Mouse (Mus musculus) hindbrain, embryonic 16.5 days (tissue): ENCODE measurements around the gene Gpank1. TPM values are rescaled to one million over a fixed set of nuclear protein-coding genes. Genes with fewer than 3 reads are reported as not detected.
"Not testable (repeated sequence)": the region's sequence is repeated elsewhere in the genome, so short reads cannot be mapped to it uniquely, and the experiment has no call there.

Experiments used
- ATAC-seq: fragments of 200-750 bp; cut with Nextera tagmentation; 2 replicates; pipeline ENCODE4 v1.8.0; 2017; ENCODE audit warnings: moderate TSS enrichment, moderate library complexity
- H3K27ac ChIP-seq: fragments of 300-500 bp; sonication (generic); 2 replicates; pipeline ENCODE4 v1.5.1; 2014; ENCODE audit warnings: low read depth, mild to moderate bottlenecking, control low read depth, low read length, moderate library complexity
- H3K27me3 ChIP-seq: fragments of 300-500 bp; sonication (generic); replicated peaks from 2 replicates; pipeline ENCODE4 v1.6.1; 2014; ENCODE audit warnings: low read length; ENCODE audit not compliant: control insufficient read depth, insufficient read depth
- H3K36me3 ChIP-seq: fragments of 300-500 bp; sonication (generic); 2 replicates; pipeline ENCODE4 v1.6.1; 2014; ENCODE audit warnings: mild to moderate bottlenecking, low read length, moderate library complexity, mixed read lengths; ENCODE audit not compliant: control insufficient read depth, insufficient read depth
- H3K4me1 ChIP-seq: fragments of 300-500 bp; sonication (generic); 2 replicates; pipeline ENCODE4 v1.6.1; 2014; ENCODE audit warnings: low read depth, low read length; ENCODE audit not compliant: control insufficient read depth, insufficient read depth
- H3K4me2 ChIP-seq: fragments of 300-500 bp; sonication (generic); 2 replicates; pipeline ENCODE4 v1.6.1; 2014; ENCODE audit warnings: mild to moderate bottlenecking, low read length, control low read depth, moderate library complexity
- H3K4me3 ChIP-seq: fragments of 300-500 bp; sonication (generic); 2 replicates; pipeline ENCODE4 v1.5.1; 2014; ENCODE audit warnings: mild to moderate bottlenecking, low read length, control low read depth, moderate library complexity
- H3K9ac ChIP-seq: fragments of 300-500 bp; sonication (generic); 2 replicates; pipeline ENCODE4 v1.6.1; 2014; ENCODE audit warnings: low read depth, mild to moderate bottlenecking, control low read depth, low read length, moderate library complexity
- H3K9me3 ChIP-seq: fragments of 300-500 bp; sonication (generic); 2 replicates; pipeline ENCODE4 v1.6.1; 2014; ENCODE audit warnings: mild to moderate bottlenecking, low read length, moderate library complexity; ENCODE audit not compliant: control insufficient read depth
- WGBS: fragments of 180-500 bp; shearing (Covaris S2); extraction: QIAGEN DNeasy Blood & Tissue Kit; methylation state at CpG from one replicate; pipeline ENCODE4 v1.1.7; 2014; 5-methylcytosine and 5-hydroxymethylcytosine counted together
- polyA plus RNA-seq: library from polyadenylated mRNA; unstranded; fragments of >200 nt; fragmentation: Nextera tagmentation; extraction: Ambion mirVana; gene quantifications from 2 replicates; pipeline ENCODE4 v1.2.1, GENCODE M21; 2015

Gpank1 gene
- polyA plus RNA-seq, 1 experiment from 2014 or later, result 20.7 TPM

DNA sequence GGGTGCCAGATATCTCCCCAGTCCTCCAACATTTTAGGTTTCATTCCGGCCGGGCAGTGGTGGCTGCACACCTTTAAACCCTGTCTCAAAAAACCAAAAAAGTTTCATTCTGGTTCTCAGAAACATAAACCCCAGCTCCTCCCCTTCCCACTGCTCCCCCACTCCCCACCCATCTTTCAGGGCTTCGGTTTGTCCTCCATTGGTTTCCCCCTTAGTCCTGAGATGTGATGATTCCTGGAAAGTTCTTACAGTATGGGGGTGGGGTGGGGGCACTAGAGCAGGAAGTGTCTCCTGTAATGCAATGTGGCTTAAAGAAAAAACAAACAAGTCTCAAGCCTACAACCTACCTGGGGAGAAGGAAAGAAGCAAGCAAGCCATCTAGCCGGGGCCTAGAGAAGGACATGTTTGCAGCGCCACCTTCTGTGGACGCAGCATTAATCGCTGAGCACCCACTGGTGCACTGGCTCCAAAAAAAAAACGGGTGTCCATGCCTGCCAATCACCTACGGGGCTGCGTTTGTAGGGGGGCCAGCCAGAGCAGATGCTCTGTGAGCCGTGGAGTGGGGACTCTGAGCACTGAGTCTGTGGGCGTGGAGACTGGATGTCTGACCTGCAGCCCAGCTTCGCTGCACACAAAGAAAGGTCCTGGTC lies 15.4 kb upstream of the Gpank1 start:
- Histone ChIP-seq H3K36me3 (peaks cover 27% of the 10 kb centered on the region), H3K4me3 (0 out of 2 replicates have a peak overlapping the region, but pooled peaks have one; percentile 10), H3K4me2 (peak overlapping the region; percentile 44), H3K27ac (0 out of 2 replicates have a peak overlapping the region, but pooled peaks have one; percentile 27), H3K9me3 (no peaks in the 10 kb centered on the region), H3K27me3 (no peaks in the 10 kb centered on the region), H3K9ac (peak overlapping the region; percentile 57; the same call in 1 of the 2 replicates), H3K4me1 (peaks cover 3% of the 10 kb centered on the region)
- ATAC-seq, result 0 out of 2 replicates have a peak, but pooled peaks have one; percentile 18
- WGBS, result 25% methylated on average over 13 of the region's 13 CpGs

DNA sequence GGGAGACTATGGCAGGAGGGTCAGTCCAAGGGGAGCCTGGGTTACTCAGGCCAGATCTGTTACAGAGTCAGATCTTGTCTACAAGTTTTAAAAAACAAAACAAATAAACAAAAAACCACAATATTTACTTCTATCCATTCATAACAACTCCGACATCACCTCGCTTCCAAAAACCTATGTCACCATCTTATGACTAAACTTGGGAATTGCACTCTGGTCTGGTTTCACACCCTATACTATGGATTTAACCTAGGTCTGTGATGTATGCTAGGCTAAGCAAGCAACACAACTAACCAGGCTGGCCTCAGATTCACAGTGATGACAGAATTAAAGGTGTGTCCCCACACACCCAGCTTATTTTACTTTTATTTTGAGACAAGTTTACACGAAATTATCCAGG lies 14.7 kb upstream of the Gpank1 start:
- H3K4me2 ChIP-seq, result no peak overlapping the region
- H3K9me3 ChIP-seq, result no peaks in the 10 kb centered on the region
- no peak overlapping the region for H3K27ac ChIP-seq
- H3K4me1 ChIP-seq, result peaks cover 3% of the 10 kb centered on the region
- H3K36me3 ChIP-seq, result peaks cover 21% of the 10 kb centered on the region
- 54% methylated on average over 3 of the region's 3 CpGs for WGBS
- no peaks in the 10 kb centered on the region for H3K27me3 ChIP-seq
- peak; percentile 57; the same call in 1 of the 2 replicates for ATAC-seq
- no peak overlapping the region for H3K4me3 ChIP-seq
- H3K9ac ChIP-seq, result no peak overlapping the region

DNA sequence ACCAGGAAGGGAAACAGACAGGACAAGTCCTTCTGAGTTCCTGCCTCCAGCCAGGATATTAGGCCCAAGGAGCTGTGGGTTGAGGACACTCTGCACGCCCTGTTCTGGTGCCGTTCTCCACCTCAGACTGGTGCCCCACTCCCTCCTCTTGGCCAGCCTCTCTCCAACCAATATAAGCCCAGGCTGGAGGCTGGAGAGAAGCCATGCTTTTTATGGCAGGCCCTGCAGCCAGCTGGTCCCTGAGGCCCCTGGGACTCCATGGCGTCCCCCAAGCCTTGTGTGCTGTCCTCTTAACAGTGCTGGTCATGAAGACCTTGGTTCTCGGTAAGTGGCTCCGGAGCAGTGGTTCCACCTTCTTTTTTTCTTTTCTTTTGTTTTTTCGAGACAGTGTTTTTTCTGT lies 13.2 kb upstream of the Gpank1 start, which contains the start of gene Ly6g5c:
Gene Ly6g5c (plus strand): TSS at position 183 of the 400 bp plus-strand sequence.
- Histone ChIP-seq H3K27ac (no peak within 1 kb of the TSS), H3K36me3 (peaks cover 5% of the 10 kb centered on the region), H3K9me3 (no peaks in the 10 kb centered on the region), H3K9ac (no peak within 1 kb of the TSS), H3K4me2 (no peak within 1 kb of the TSS), H3K27me3 (no peaks in the 10 kb centered on the region), H3K4me1 (peaks cover 3% of the 10 kb centered on the region), H3K4me3 (no peak within 1 kb of the TSS)
- WGBS, result 86% methylated on average over 6 of the region's 6 CpGs
- ATAC-seq, result no peak

GRCm38 (mm10) chr17:35111774-35112173 lies 9.5 kb upstream of the Gpank1 start:
- H3K9ac ChIP-seq, result no peak overlapping the region
- H3K4me1 ChIP-seq, result no peaks in the 10 kb centered on the region
- no peaks in the 10 kb centered on the region for H3K27me3 ChIP-seq
- no peak overlapping the region for H3K4me2 ChIP-seq
- H3K9me3 ChIP-seq, result no peaks in the 10 kb centered on the region
- peaks cover 6% of the 10 kb centered on the region for H3K36me3 ChIP-seq
- H3K4me3 ChIP-seq, result no peak overlapping the region
- H3K27ac ChIP-seq, result no peak overlapping the region
- 62% methylated on average over 9 of the region's 9 CpGs for WGBS
- ATAC-seq, result no peak

GRCm38 (mm10) chr17:35115046-35116019 lies 5.9 kb upstream of the Gpank1 start, which contains the start of gene Ly6g5b:
Gene Ly6g5b (minus strand): TSS chr17:35115428.
- H3K27ac ChIP-seq, result no peak within 1 kb of the TSS
- H3K27me3 ChIP-seq, result no peaks in the 10 kb centered on the region
- peaks cover 22% of the 10 kb centered on the region for H3K36me3 ChIP-seq
- peaks cover 8% of the 10 kb centered on the region for H3K4me1 ChIP-seq
- WGBS, result 85% methylated on average over 8 of the region's 8 CpGs
- no peak within 1 kb of the TSS for H3K4me3 ChIP-seq
- no peak for ATAC-seq
- no peak within 1 kb of the TSS; the same call in 1 of the 2 replicates for H3K9ac ChIP-seq
- no peaks in the 10 kb centered on the region for H3K9me3 ChIP-seq
- no peak within 1 kb of the TSS for H3K4me2 ChIP-seq

GRCm38 (mm10) chr17:35120745-35121142 lies 511 bp upstream of the Gpank1 start:
- peaks cover 22% of the 10 kb centered on the region for H3K36me3 ChIP-seq
- under 1% methylated on average over 32 of the region's 33 CpGs for WGBS
- H3K4me3 ChIP-seq, result peak overlapping the region; percentile 94
- no peaks in the 10 kb centered on the region for H3K27me3 ChIP-seq
- H3K27ac ChIP-seq, result peak overlapping the region; percentile 82
- no peaks in the 10 kb centered on the region for H3K9me3 ChIP-seq
- peaks cover 22% of the 10 kb centered on the region for H3K4me1 ChIP-seq
- peak; percentile 1; the same call in 1 of the 2 replicates for ATAC-seq
- H3K4me2 ChIP-seq, result peak overlapping the region; percentile 83
- H3K9ac ChIP-seq, result peak overlapping the region; percentile 95

GRCm38 (mm10) chr17:35121871-35122303 lies 632 bp downstream of the Gpank1 start, which contains the start of gene Csnk2b:
Gene Csnk2b (minus strand): TSS chr17:35122053.
- Histone ChIP-seq H3K9ac (peak within 1 kb of the TSS; percentile 95), H3K4me1 (peaks cover 28% of the 10 kb centered on the region), H3K4me2 (peak within 1 kb of the TSS; percentile 96), H3K9me3 (no peaks in the 10 kb centered on the region), H3K27me3 (no peaks in the 10 kb centered on the region), H3K36me3 (peaks cover 16% of the 10 kb centered on the region), H3K4me3 (peak within 1 kb of the TSS; percentile 94), H3K27ac (peak within 1 kb of the TSS; percentile 88)
- WGBS, result under 1% methylated on average over 19 of the region's 19 CpGs
- no peak; the same call in none of the 2 replicates for ATAC-seq

GRCm38 (mm10) chr17:35123287-35123686 lies 2.0 kb downstream of the Gpank1 start:
- H3K4me1 ChIP-seq, result peaks cover 38% of the 10 kb centered on the region
- not testable (repeated sequence) for H3K27ac ChIP-seq, H3K9ac ChIP-seq, H3K36me3 ChIP-seq, H3K27me3 ChIP-seq, H3K4me2 ChIP-seq, ATAC-seq, H3K4me3 ChIP-seq, H3K9me3 ChIP-seq
- WGBS, result 90% methylated on average over 9 of the region's 9 CpGs
